Mouse (Mus musculus) myocyte (in vitro differentiated cells): ENCODE measurements around the gene Hpd.

ENCODE experiments used
- CEBPB ChIP-seq: IDR thresholded peaks from 2 replicates; pipeline ENCODE4 v1.6.1; 2011; ENCODE audit warnings: mild to moderate bottlenecking, moderate library complexity; ENCODE audit not compliant: poor library complexity, insufficient read depth, severe bottlenecking
- MAX ChIP-seq: IDR thresholded peaks from one replicate; pipeline ENCODE4 v1.6.1; 2011; ENCODE audit warnings: low read depth, mild to moderate bottlenecking, control low read depth
- MYOD1 ChIP-seq, 3 experiments: IDR thresholded peaks; one replicate each; pipeline ENCODE4 v1.6.1; 2011; ENCODE audit warnings: control low read depth in 2 of 3, low read depth in 2 of 3, mild to moderate bottlenecking in 2 of 3, moderate library complexity in 1 of 3; ENCODE audit not compliant: insufficient read length in 2 of 3, control insufficient read depth in 1 of 3
- MYOG ChIP-seq, 3 experiments: IDR thresholded peaks; one replicate each; pipeline ENCODE4 v1.6.1; 2011; ENCODE audit warnings: control low read depth in 2 of 3, low read depth in 2 of 3, mild to moderate bottlenecking in 2 of 3; ENCODE audit not compliant: insufficient read length in 2 of 3, control insufficient read depth in 1 of 3, insufficient read depth in 1 of 3
- POLR2A ChIP-seq: IDR thresholded peaks from one replicate; pipeline ENCODE4 v1.6.1; 2011; ENCODE audit warnings: low read depth, mild to moderate bottlenecking, control low read depth, moderate library complexity; ENCODE audit not compliant: insufficient read length
- TCF12 ChIP-seq: IDR thresholded peaks from one replicate; pipeline ENCODE4 v1.6.1; 2011; ENCODE audit warnings: mild to moderate bottlenecking, control low read depth; ENCODE audit not compliant: poor library complexity, insufficient read depth, severe bottlenecking
- USF1 ChIP-seq: IDR thresholded peaks from one replicate; pipeline ENCODE4 v1.6.1; 2011; ENCODE audit warnings: low read depth, mild to moderate bottlenecking, control low read depth, moderate library complexity

DNA sequence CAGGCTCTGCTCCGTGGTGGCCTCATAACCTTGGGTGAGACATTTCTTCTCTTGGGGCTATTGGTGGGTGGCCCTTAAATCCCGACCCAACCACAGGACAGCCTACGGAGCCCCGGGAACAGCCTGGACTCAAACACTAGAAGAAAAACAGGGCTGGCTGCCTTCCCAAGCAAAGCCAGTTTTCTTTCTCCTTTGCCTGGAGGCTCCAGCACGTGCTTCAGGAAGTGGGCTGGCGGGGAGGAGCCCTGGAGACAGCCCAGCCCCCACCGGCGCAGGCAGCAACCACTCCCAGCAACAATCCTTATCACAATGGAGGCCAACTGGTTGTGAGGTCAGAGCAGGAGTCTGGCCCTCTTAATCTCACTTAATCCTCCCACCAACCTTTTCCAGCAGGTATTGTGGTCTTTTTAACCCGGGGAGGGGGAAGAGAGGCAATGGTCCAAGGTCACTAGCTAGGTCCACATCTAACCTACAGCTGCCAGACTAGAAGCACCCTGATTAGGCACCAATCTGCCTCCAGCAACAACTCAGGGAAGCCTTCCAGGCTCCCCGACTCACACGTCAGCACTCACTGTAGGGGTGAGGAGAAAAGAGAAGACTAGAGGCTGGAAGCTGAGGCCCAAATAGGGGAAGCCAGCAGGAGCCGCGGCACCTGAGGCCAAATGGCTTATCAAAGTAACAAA lies 46.0 kb downstream of the Hpd start:
- TF ChIP-seq MAX (peak; percentile 78), CEBPB (no peak), MYOG (IDR thresholded peaks at IDR 0.05; ENCODE audit: control insufficient read depth in 1 of 3, insufficient read depth in 1 of 3, insufficient read length in 2 of 3, low read depth in 2 of 3) (peak in 2 of 3 experiments; percentile 40 to 78), POLR2A (peak; percentile 58), TCF12 (peak; percentile 48), USF1 (peak; percentile 74), MYOD1 (IDR thresholded peaks at IDR 0.05; ENCODE audit: control insufficient read depth in 1 of 3, insufficient read length in 2 of 3, low read depth in 2 of 3) (peak in 2 of 3 experiments; percentile 52 to 77)
